Mouse (Mus musculus): ENCODE measurements around the gene Atxn7l1. TPM values are rescaled to one million over a fixed set of nuclear protein-coding genes. Genes with fewer than 3 reads are reported as not detected.

The Atxn7l1 gene
- polyA plus RNA-seq, 1 experiment from 2014 or later, result 11.2 TPM

- Histone ChIP-seq H3K9me3 (no peaks in the 10 kb centered on the region), H3K27ac (no peak overlapping the region), H3K4me3 (replicated peaks) (no peak overlapping the region), H3K36me3 (no peaks in the 10 kb centered on the region; the same call in 1 of the 2 replicates), H3K4me1 (replicated peaks) (peaks cover 11% of the 10 kb centered on the region), H3K9ac (replicated peaks) (no peak overlapping the region), H3K27me3 (no peaks in the 10 kb centered on the region), H3K4me2 (no peak overlapping the region)
- 91% methylated on average over 4 of the region's 4 CpGs for WGBS
- no peak for ATAC-seq (ENCODE audit: insufficient number of reproducible peaks, insufficient read depth, low FRiP score, low TSS enrichment, low read depth)
These were observed 57.8 kb downstream of the Atxn7l1 start for GRCm38 (mm10) chr12:33205255-33205654.

GRCm38 (mm10) chr12:33206300-33206699, 58.8 kb downstream of the Atxn7l1 start:
- 89% methylated on average over 6 of the region's 6 CpGs for WGBS
- H3K9ac ChIP-seq (replicated peaks), result no peak overlapping the region
- H3K4me3 ChIP-seq (replicated peaks), result no peak overlapping the region
- no peak overlapping the region for H3K27ac ChIP-seq
- no peak overlapping the region for H3K4me2 ChIP-seq
- no peaks in the 10 kb centered on the region for H3K9me3 ChIP-seq
- H3K36me3 ChIP-seq, result no peaks in the 10 kb centered on the region; the same call in 1 of the 2 replicates
- H3K4me1 ChIP-seq (replicated peaks), result peaks cover 11% of the 10 kb centered on the region
- no peaks in the 10 kb centered on the region for H3K27me3 ChIP-seq
- ATAC-seq (ENCODE audit: insufficient number of reproducible peaks, insufficient read depth, low FRiP score, low TSS enrichment, low read depth), result no peak

DNA sequence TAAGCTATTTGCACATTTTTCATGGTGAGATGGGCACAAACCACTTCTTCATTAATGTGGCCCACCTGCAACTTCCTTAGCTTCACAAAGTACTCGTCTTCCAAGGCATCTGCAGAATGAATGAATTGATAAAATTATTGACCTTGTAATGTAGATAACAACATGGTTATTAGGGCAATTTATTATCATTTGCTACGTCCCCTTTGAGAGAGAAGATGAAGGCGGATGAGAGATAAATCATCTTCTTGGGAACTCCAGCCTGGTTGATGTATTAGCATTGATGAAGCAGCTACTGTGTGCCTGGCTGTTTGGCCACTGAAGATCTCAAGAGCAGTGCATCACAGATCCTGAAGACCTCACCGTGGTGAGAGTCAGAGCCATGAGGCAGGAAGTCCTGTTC, 63.4 kb downstream of the Atxn7l1 start:
- 81% methylated on average over 4 of the region's 4 CpGs for WGBS
- no peak overlapping the region for H3K9ac ChIP-seq (replicated peaks)
- H3K9me3 ChIP-seq, result no peaks in the 10 kb centered on the region
- H3K4me1 ChIP-seq (replicated peaks), result no peaks in the 10 kb centered on the region
- H3K27ac ChIP-seq, result no peak overlapping the region
- H3K36me3 ChIP-seq, result no peaks in the 10 kb centered on the region; the same call in 1 of the 2 replicates
- no peaks in the 10 kb centered on the region for H3K27me3 ChIP-seq
- H3K4me2 ChIP-seq, result no peak overlapping the region
- H3K4me3 ChIP-seq (replicated peaks), result no peak overlapping the region
- ATAC-seq (ENCODE audit: insufficient number of reproducible peaks, insufficient read depth, low FRiP score, low TSS enrichment, low read depth), result no peak

DNA sequence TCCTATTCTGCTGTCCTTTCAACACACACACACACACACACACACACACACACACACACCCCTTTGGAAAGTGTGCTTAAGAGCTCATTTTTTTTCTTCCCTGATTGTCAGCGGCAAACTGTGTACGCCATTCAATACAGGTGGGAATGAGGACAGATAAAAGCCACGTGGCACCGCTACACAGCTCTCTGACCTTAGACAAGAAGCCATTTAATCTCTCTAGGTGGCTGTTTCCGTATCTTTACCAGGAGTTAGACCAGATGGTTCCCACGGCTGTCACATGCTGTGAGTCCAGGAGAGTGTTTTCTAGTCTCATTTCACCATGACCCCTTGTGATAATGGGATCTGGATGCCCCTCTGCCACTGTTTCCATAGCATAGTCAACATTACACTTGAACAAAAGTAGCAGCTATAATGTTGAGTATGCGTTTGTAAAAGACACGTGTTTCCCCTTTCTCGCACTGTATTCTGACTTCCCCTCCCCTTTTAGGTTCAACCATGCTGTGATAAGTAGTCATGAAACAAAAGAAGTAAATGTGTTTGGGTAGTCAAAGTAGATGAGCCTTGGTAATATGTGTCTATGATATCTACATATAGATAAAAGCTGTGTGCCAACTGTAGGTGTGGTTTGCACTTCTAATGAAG, 70.8 kb downstream of the Atxn7l1 start:
- H3K4me2 ChIP-seq, result no peak overlapping the region
- 85% methylated on average over 9 of the region's 9 CpGs for WGBS
- H3K27me3 ChIP-seq, result no peaks in the 10 kb centered on the region
- no peak overlapping the region for H3K27ac ChIP-seq
- 0 out of 2 replicates have a peak, but pooled peaks cover 22% of the 10 kb centered on the region for H3K36me3 ChIP-seq
- no peak overlapping the region for H3K9ac ChIP-seq (replicated peaks)
- no peaks in the 10 kb centered on the region for H3K9me3 ChIP-seq
- peaks cover 16% of the 10 kb centered on the region for H3K4me1 ChIP-seq (replicated peaks)
- no peak for ATAC-seq (ENCODE audit: insufficient number of reproducible peaks, insufficient read depth, low FRiP score, low TSS enrichment, low read depth)
- H3K4me3 ChIP-seq (replicated peaks), result no peak overlapping the region

DNA sequence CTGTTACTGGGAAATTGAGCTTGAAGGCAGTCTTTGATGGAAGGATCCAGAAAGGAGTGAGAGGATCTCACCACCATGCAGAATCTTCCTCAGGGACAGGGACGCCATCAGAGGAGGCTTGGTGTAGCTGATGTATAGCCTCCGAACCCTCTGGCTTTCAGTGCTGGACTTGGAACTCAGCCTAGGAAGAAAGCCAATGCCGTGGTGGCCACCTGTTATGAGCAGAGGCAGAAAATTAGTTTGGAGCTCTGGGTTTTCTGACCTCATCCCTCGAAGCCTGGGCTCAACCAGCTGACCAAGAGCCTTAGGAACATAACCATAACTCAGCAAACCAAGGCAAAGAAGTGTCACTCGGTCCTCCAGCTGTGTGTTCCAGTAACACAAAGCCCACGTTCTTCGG, 71.9 kb downstream of the Atxn7l1 start:
- no peak for ATAC-seq (ENCODE audit: insufficient number of reproducible peaks, insufficient read depth, low FRiP score, low TSS enrichment, low read depth)
- H3K27ac ChIP-seq, result no peak overlapping the region
- WGBS, result 87% methylated on average over 7 of the region's 7 CpGs

GRCm38 (mm10) chr12:33220081-33220480, 72.6 kb downstream of the Atxn7l1 start:
- no peak overlapping the region for H3K9ac ChIP-seq (replicated peaks)
- H3K4me1 ChIP-seq (replicated peaks), result peaks cover 21% of the 10 kb centered on the region
- no peak for ATAC-seq (ENCODE audit: insufficient number of reproducible peaks, insufficient read depth, low FRiP score, low TSS enrichment, low read depth)
- no peaks in the 10 kb centered on the region for H3K27me3 ChIP-seq
- 78% methylated on average over 5 of the region's 5 CpGs for WGBS
- 0 out of 2 replicates have a peak overlapping the region, but pooled peaks have one; percentile 9 for H3K27ac ChIP-seq
- H3K9me3 ChIP-seq, result no peaks in the 10 kb centered on the region
- no peak overlapping the region for H3K4me2 ChIP-seq
- H3K4me3 ChIP-seq (replicated peaks), result no peak overlapping the region
- H3K36me3 ChIP-seq, result 0 out of 2 replicates have a peak, but pooled peaks cover 22% of the 10 kb centered on the region

More for the DNA sequence above, 71.9 kb downstream of the Atxn7l1 start:
- Histone ChIP-seq H3K4me1 (replicated peaks) (peaks cover 16% of the 10 kb centered on the region), H3K9me3 (no peaks in the 10 kb centered on the region), H3K4me2 (no peak overlapping the region), H3K9ac (replicated peaks) (no peak overlapping the region), H3K27me3 (no peaks in the 10 kb centered on the region), H3K36me3 (0 out of 2 replicates have a peak, but pooled peaks cover 22% of the 10 kb centered on the region), H3K4me3 (replicated peaks) (no peak overlapping the region)

DNA sequence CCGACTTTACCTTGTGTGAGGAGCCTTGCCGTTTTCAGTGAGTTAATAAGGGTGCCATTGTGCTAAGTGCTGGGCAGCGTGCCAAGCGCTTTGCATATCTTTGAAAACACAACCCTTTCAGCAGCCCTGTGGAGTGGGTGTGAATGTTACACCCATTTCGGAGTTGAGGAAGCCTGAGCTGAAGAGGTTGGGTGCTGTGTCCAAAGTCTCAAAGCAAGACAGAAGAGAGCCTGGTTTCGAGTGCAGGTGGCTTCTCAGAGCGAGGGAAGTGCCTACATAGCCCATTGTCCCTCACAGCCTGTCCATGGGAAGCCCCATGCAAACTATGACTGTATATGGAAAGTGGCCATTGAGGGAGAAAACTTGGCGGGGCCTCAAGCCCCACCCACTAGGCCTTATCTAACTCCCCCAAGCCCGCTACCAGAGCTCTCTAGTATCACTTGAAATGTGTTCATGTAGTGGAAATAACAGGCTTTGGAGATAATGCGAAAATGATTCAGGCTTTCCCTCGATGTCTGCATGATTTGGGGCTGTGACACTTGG, 73.1 kb downstream of the Atxn7l1 start:
- Histone ChIP-seq H3K9ac (replicated peaks) (no peak overlapping the region), H3K27ac (0 out of 2 replicates have a peak overlapping the region, but pooled peaks have one; percentile 9), H3K27me3 (no peaks in the 10 kb centered on the region), H3K4me2 (no peak overlapping the region), H3K36me3 (0 out of 2 replicates have a peak, but pooled peaks cover 22% of the 10 kb centered on the region), H3K4me1 (replicated peaks) (peaks cover 26% of the 10 kb centered on the region), H3K9me3 (no peaks in the 10 kb centered on the region), H3K4me3 (replicated peaks) (no peak overlapping the region)
- WGBS, result 75% methylated on average over 11 of the region's 11 CpGs
- ATAC-seq (ENCODE audit: insufficient number of reproducible peaks, insufficient read depth, low FRiP score, low TSS enrichment, low read depth), result no peak

GRCm38 (mm10) chr12:33222187-33222586, 74.7 kb downstream of the Atxn7l1 start:
- H3K4me2 ChIP-seq, result no peak overlapping the region
- no peak overlapping the region for H3K9ac ChIP-seq (replicated peaks)
- ATAC-seq (ENCODE audit: insufficient number of reproducible peaks, insufficient read depth, low FRiP score, low TSS enrichment, low read depth), result no peak
- peaks cover 26% of the 10 kb centered on the region for H3K4me1 ChIP-seq (replicated peaks)
- no peak overlapping the region for H3K4me3 ChIP-seq (replicated peaks)
- 0 out of 2 replicates have a peak, but pooled peaks cover 22% of the 10 kb centered on the region for H3K36me3 ChIP-seq
- no peaks in the 10 kb centered on the region for H3K27me3 ChIP-seq
- H3K9me3 ChIP-seq, result no peaks in the 10 kb centered on the region
- H3K27ac ChIP-seq, result no peak overlapping the region
- 68% methylated on average over 7 of the region's 7 CpGs for WGBS

- Histone ChIP-seq H3K4me1 (replicated peaks) (peaks cover 25% of the 10 kb centered on the region), H3K27ac (0 out of 2 replicates have a peak overlapping the region, but pooled peaks have one; percentile 12)
- 38% methylated on average over 11 of the region's 11 CpGs for WGBS
These were observed 77.6 kb downstream of the Atxn7l1 start for GRCm38 (mm10) chr12:33225117-33225541.

GRCm38 (mm10) chr12:33225978-33226377, 78.5 kb downstream of the Atxn7l1 start:
- Histone ChIP-seq H3K27me3 (no peaks in the 10 kb centered on the region), H3K27ac (no peak overlapping the region), H3K4me3 (replicated peaks) (no peak overlapping the region), H3K36me3 (no peaks in the 10 kb centered on the region), H3K9ac (replicated peaks) (no peak overlapping the region), H3K4me2 (no peak overlapping the region), H3K4me1 (replicated peaks) (peaks cover 21% of the 10 kb centered on the region), H3K9me3 (no peaks in the 10 kb centered on the region)
- 87% methylated on average over 1 of the region's 1 CpGs for WGBS
- ATAC-seq (ENCODE audit: insufficient number of reproducible peaks, insufficient read depth, low FRiP score, low TSS enrichment, low read depth), result no peak

More at GRCm38 (mm10) chr12:33225117-33225541, 77.6 kb downstream of the Atxn7l1 start:
- no peak for ATAC-seq (ENCODE audit: insufficient number of reproducible peaks, insufficient read depth, low FRiP score, low TSS enrichment, low read depth)
- H3K4me3 ChIP-seq (replicated peaks), result no peak overlapping the region
- no peaks in the 10 kb centered on the region for H3K27me3 ChIP-seq
- H3K4me2 ChIP-seq, result no peak overlapping the region
- H3K36me3 ChIP-seq, result no peaks in the 10 kb centered on the region
- no peaks in the 10 kb centered on the region for H3K9me3 ChIP-seq
- no peak overlapping the region for H3K9ac ChIP-seq (replicated peaks)

DNA sequence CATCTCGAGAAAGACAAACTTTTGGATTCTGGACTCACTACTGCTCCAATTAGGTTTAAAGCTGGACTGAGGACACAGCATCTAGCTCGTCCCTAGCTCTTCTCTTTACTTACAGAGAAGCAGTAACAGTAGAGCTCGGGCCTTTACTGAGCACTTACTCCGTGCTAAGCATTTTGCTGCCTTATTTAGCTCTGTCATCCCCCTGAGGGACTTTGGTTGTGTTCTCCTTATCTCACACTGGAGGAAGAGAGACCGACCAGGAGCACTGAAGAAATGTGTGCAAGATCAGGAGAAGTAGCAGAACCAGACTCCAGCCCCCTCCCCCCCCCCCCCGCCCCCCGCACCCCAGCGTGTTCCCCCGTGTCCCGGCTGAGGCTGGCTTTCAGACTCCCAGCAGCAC, 79.1 kb downstream of the Atxn7l1 start:
- Histone ChIP-seq H3K27me3 (no peaks in the 10 kb centered on the region), H3K4me1 (replicated peaks) (peaks cover 20% of the 10 kb centered on the region), H3K27ac (no peak overlapping the region), H3K4me3 (replicated peaks) (no peak overlapping the region), H3K9me3 (no peaks in the 10 kb centered on the region), H3K36me3 (no peaks in the 10 kb centered on the region), H3K9ac (replicated peaks) (no peak overlapping the region), H3K4me2 (no peak overlapping the region)
- 70% methylated on average over 10 of the region's 10 CpGs for WGBS
- no peak for ATAC-seq (ENCODE audit: insufficient number of reproducible peaks, insufficient read depth, low FRiP score, low TSS enrichment, low read depth)

Measured in limb, embryonic 12.5 days (tissue).